Mouse (Mus musculus) embryonic facial prominence, embryonic 13.5 days (tissue): ENCODE data around the gene Zscan4d. TPM values are rescaled to one million over a fixed set of nuclear protein-coding genes. Genes with fewer than 3 reads are reported as not detected.
"Not testable (repeated sequence)": the region's sequence is repeated elsewhere in the genome, so short reads cannot be mapped to it uniquely, and the experiment has no call there.

Source experiments
- ATAC-seq: fragments of 200-750 bp; cut with Nextera tagmentation; 2 replicates; pipeline ENCODE4 v1.8.0; 2017; ENCODE audit warnings: low read depth; ENCODE audit not compliant: insufficient number of reproducible peaks, insufficient read depth, low FRiP score, low TSS enrichment
- H3K27ac ChIP-seq: fragments of 300-500 bp; sonication (generic); 2 replicates; pipeline ENCODE4 v1.5.1; 2015; ENCODE audit warnings: moderate library complexity, mild to moderate bottlenecking, inconsistent platforms
- H3K27me3 ChIP-seq: fragments of 300-500 bp; sonication (generic); 2 replicates; pipeline ENCODE4 v1.6.1; 2015; ENCODE audit warnings: mild to moderate bottlenecking, inconsistent platforms
- H3K36me3 ChIP-seq: fragments of 300-500 bp; sonication (generic); 2 replicates; pipeline ENCODE4 v1.6.1; 2015; ENCODE audit warnings: mild to moderate bottlenecking, inconsistent platforms
- H3K4me1 ChIP-seq: fragments of 300-500 bp; sonication (generic); 2 replicates; pipeline ENCODE4 v1.6.1; 2015; ENCODE audit warnings: inconsistent platforms
- H3K4me2 ChIP-seq: fragments of 300-500 bp; sonication (generic); 2 replicates; pipeline ENCODE4 v1.6.1; 2015; ENCODE audit warnings: moderate library complexity, mild to moderate bottlenecking, inconsistent platforms
- H3K4me3 ChIP-seq: fragments of 300-500 bp; sonication (generic); 2 replicates; pipeline ENCODE4 v1.5.1; 2015; ENCODE audit warnings: mild to moderate bottlenecking, inconsistent platforms
- H3K9ac ChIP-seq: fragments of 300-500 bp; sonication (generic); 2 replicates; pipeline ENCODE4 v1.6.1; 2015; ENCODE audit warnings: mild to moderate bottlenecking, inconsistent platforms
- H3K9me3 ChIP-seq: fragments of 300-500 bp; sonication (generic); 2 replicates; pipeline ENCODE4 v1.6.1; 2016; ENCODE audit warnings: inconsistent platforms
- WGBS: fragments of 180-500 bp; shearing (Covaris S2); methylation state at CpG from one replicate; pipeline ENCODE4 v1.1.7; 2015; ENCODE audit warnings: mixed read lengths; 5-methylcytosine and 5-hydroxymethylcytosine counted together
- polyA plus RNA-seq: library from polyadenylated mRNA; unstranded; fragments of >200 nt; fragmentation: Nextera tagmentation; extraction: Ambion mirVana; gene quantifications from 2 replicates; pipeline ENCODE4 v1.2.1, GENCODE M21; 2015

The Zscan4d gene
- polyA plus RNA-seq, result not detected in 2 replicates

GRCm38 (mm10) chr7:11166059-11166458 lies at the start of gene Zscan4d:
Zscan4d (minus strand) TSS chr7:11166159.
- not testable (repeated sequence) for H3K27me3 ChIP-seq, H3K27ac ChIP-seq, ATAC-seq, H3K9ac ChIP-seq, H3K4me3 ChIP-seq, H3K4me1 ChIP-seq, H3K36me3 ChIP-seq, H3K4me2 ChIP-seq
- peaks cover 14% of the 10 kb centered on the region for H3K9me3 ChIP-seq
- 84% methylated on average over 4 of the region's 4 CpGs for WGBS

- WGBS, result 40% methylated on average over 6 of the region's 6 CpGs
- H3K4me2 ChIP-seq, H3K4me3 ChIP-seq, H3K4me1 ChIP-seq, H3K27ac ChIP-seq, H3K36me3 ChIP-seq, ATAC-seq, H3K9ac ChIP-seq, H3K9me3 ChIP-seq, H3K27me3 ChIP-seq: not testable (repeated sequence)
Observed at GRCm38 (mm10) chr7:11158036-11158435, 7.9 kb downstream of the Zscan4d start.

Other genes with a start within 250 kb of the Zscan4d start
- gene Zscan4c, start 160.4 kb downstream of the Zscan4d start, polyA plus RNA-seq, result not detected in 2 replicates
- gene Zscan4-ps1, start 96.5 kb downstream of the Zscan4d start, polyA plus RNA-seq, result not detected in 2 replicates
- not detected in 2 replicates for gene Zscan4e, start 144.5 kb upstream of the Zscan4d start, polyA plus RNA-seq
- not detected in 2 replicates for gene Zscan4f, start 231.8 kb upstream of the Zscan4d start, polyA plus RNA-seq